ENCODE assay signal across 15 mouse cellular contexts in the genomic region with DNA sequence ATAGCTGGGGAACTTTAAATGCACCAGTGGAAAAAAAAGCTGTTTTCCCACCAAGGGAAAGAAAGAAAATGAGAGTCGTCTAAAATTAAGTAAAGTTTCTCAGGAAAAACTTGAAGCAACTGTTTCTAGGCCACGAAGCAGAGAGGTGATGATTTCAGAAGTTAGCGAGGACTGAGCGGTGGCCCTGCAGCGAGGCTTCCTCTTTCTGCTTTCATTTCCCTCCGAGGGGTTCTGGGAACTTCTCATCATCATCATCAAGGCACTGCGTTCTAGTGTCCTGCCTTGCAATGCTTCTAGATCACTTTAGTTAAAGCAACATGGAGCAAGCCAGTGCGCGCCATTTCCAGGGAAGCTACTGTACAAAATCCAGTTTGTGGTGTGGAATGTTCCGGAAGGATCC. TPM values are rescaled to one million over a fixed set of nuclear protein-coding genes. Genes with fewer than 3 reads are reported as not detected.
DNase-seq lines count a peak whose midpoint lies in the region; ATAC-seq and TF ChIP-seq lines count a peak whose summit lies in the region.
"Had no signal": no experiment of that assay in that cellular context is flagged by ENCODE, and none has a peak within 500 bp of the region (broad histone marks: within the 10 kb centered on the region; RNA-seq: fewer than 3 reads in every experiment).

No protein-coding gene starts in this region.

- peak; percentile 59; the same call in 1 of the 2 replicates for TF ChIP-seq POLR2A in CH12.LX (IDR thresholded peaks at IDR 0.05; ENCODE audit: low read depth, low read length)

- H3K4me2 ChIP-seq in CH12.LX (ENCODE audit: insufficient read depth, low read depth, poor library complexity, severe bottlenecking): peak overlapping the region; percentile 88
- no peak overlapping the region for H3K4me2 ChIP-seq in hindbrain, embryonic 16.5 days (ENCODE audit: low read length)
- H3K4me2 ChIP-seq: limb, embryonic 12.5 days had no signal

- H3K36me3 ChIP-seq in CH12.LX (replicated peaks in 1 of 2; ENCODE audit: control insufficient read depth in 1 of 2, insufficient read depth in 1 of 2, low read length in 1 of 2): no peaks in the 10 kb centered on the region
- no peaks in the 10 kb centered on the region for H3K36me3 ChIP-seq in hindbrain, embryonic 16.5 days (ENCODE audit: control insufficient read depth, insufficient read depth, low read length)
- H3K36me3 ChIP-seq: limb, embryonic 12.5 days had no signal

- no peaks in the 10 kb centered on the region for H3K9me3 ChIP-seq in CH12.LX (replicated peaks; ENCODE audit: low read length)
- no peaks in the 10 kb centered on the region for H3K9me3 ChIP-seq in hindbrain, embryonic 16.5 days (ENCODE audit: control insufficient read depth, low read length)
- H3K9me3 ChIP-seq: limb, embryonic 12.5 days had no signal

- no peaks in the 10 kb centered on the region for H3K79me2 ChIP-seq in CH12.LX (replicated peaks; ENCODE audit: control insufficient read depth, extremely low read depth, insufficient read depth, poor library complexity, severe bottlenecking)

- peak; percentile 20 for DNase-seq in kidney, adult 9 months
- DNase-seq in kidney, postnatal 14 days: no peak
- peak; percentile 75 for DNase-seq in CH12.LX (ENCODE audit: extremely low read depth)
- no peak for DNase-seq in testis, postnatal 14 days (ENCODE audit: low spot score)
- DNase-seq in left cerebral cortex, adult 8-10 months (ENCODE audit: low spot score in 2 of 2): no peak
- DNase-seq: cerebellum, adult 18-20 months; kidney, postnatal 25 days; retina, postnatal 1 day had no signal

- dilution Hi-C loops in CH12.LX (cut with MboI; ENCODE audit: extremely low pct_ligation_motif_present, extremely low pct_unique_long_range_greater_than_20kb, low sequenced_read_pairs): no loop called here

- TF ChIP-seq RAD21 in CH12.LX (IDR thresholded peaks at IDR 0.05; ENCODE audit: low read depth, low read length): no peak

- in situ Hi-C loops in CH12.LX (cut with MboI; ENCODE audit: low pct_ligation_motif_present, low pct_unique_long_range_greater_than_20kb, low sequenced_read_pairs): loop anchor here (5.0 to 25.0 kb wide), 2 partner anchors 51 to 241 kb away; partner anchors contain the start of gene Tars2

- no peak overlapping the region for H3K4me3 ChIP-seq in CH12.LX (replicated peaks in 1 of 3; ENCODE audit: low read depth in 2 of 3, low read length in 2 of 3, poor library complexity in 1 of 3)
- H3K4me3 ChIP-seq in hindbrain, embryonic 16.5 days (ENCODE audit: low read length): no peak overlapping the region
- H3K4me3 ChIP-seq: limb, embryonic 12.5 days had no signal

- 94% methylated on average over 10 of the region's 10 CpGs for WGBS in hindbrain, embryonic 16.5 days

- H3K27me3 ChIP-seq in CH12.LX (replicated peaks): no peaks in the 10 kb centered on the region
- no peaks in the 10 kb centered on the region for H3K27me3 ChIP-seq in hindbrain, embryonic 16.5 days (replicated peaks; ENCODE audit: control insufficient read depth, insufficient read depth, low read length)
- H3K27me3 ChIP-seq: limb, embryonic 12.5 days had no signal

- ATAC-seq in granulocyte monocyte progenitor cell, adult 5-6 weeks (replicated peaks; ENCODE audit: poor library complexity, severe bottlenecking): peak; percentile 51
- peak; percentile 72 for ATAC-seq in megakaryocyte, adult 5-6 weeks (ENCODE audit: poor library complexity, severe bottlenecking)
- no peak for ATAC-seq in hindbrain, embryonic 16.5 days

- peak overlapping the region; percentile 53 for H3K9ac ChIP-seq in CH12.LX (ENCODE audit: insufficient read depth, low read depth)
- no peak overlapping the region for H3K9ac ChIP-seq in hindbrain, embryonic 16.5 days (ENCODE audit: low read depth, low read length)
- H3K9ac ChIP-seq: limb, embryonic 12.5 days had no signal

- peaks cover 29 to 57% of the 10 kb centered on the region in 2 experiments for H3K4me1 ChIP-seq in CH12.LX (ENCODE audit: control insufficient read depth in 1 of 2, insufficient read depth in 2 of 2)
- no peaks in the 10 kb centered on the region for H3K4me1 ChIP-seq in hindbrain, embryonic 16.5 days (ENCODE audit: control insufficient read depth, insufficient read depth, low read depth, low read length)

- peak; percentile 78 for TF ChIP-seq EP300 in CH12.LX (IDR thresholded peaks at IDR 0.05; ENCODE audit: low read length)

- H3K27ac ChIP-seq in CH12.LX (ENCODE audit: insufficient read depth, low read depth): peak overlapping the region; percentile 16; the same call in 1 of the 2 replicates
- H3K27ac ChIP-seq in hindbrain, embryonic 16.5 days (ENCODE audit: low read depth, low read length): no peak overlapping the region
- H3K27ac ChIP-seq: limb, embryonic 12.5 days had no signal

- TF ChIP-seq CTCF in CH12.LX (conservative IDR thresholded peaks at IDR 0.05 in 1 of 2, IDR thresholded peaks at IDR 0.05 in 1 of 2; ENCODE audit: low read depth in 2 of 2, low read length in 2 of 2): no peak

TF ChIP-seq in CH12.LX, 34 proteins besides CTCF, POLR2A, EP300 and RAD21 (continues in another document):
- TF ChIP-seq NRF1 (IDR thresholded peaks at IDR 0.05; ENCODE audit: low read depth, low read length) (no peak), ETS1 (conservative IDR thresholded peaks at IDR 0.05; ENCODE audit: low read depth, low read length) (no peak), MXI1 (IDR thresholded peaks at IDR 0.05; ENCODE audit: low read depth, low read length) (no peak), POLR2AphosphoS2 (IDR thresholded peaks at IDR 0.05; ENCODE audit: low read depth, low read length) (no peak), E2F4 (IDR thresholded peaks at IDR 0.05; ENCODE audit: insufficient replicate concordance, low read depth, low read length) (no peak), GABPA (IDR thresholded peaks at IDR 0.05; ENCODE audit: insufficient replicate concordance, low read depth, low read length) (no peak), PAX5 (IDR thresholded peaks at IDR 0.05; ENCODE audit: low read length) (no peak), MAZ (IDR thresholded peaks at IDR 0.05; ENCODE audit: low read depth, low read length) (no peak), BHLHE40 (IDR thresholded peaks at IDR 0.05; ENCODE audit: low read depth, low read length) (no peak), MAX (IDR thresholded peaks at IDR 0.05; ENCODE audit: low read length) (0 out of 2 replicates have a peak, but pooled peaks have one; percentile 37), MAFK (IDR thresholded peaks at IDR 0.05; ENCODE audit: insufficient replicate concordance, low read length) (no peak), ELF1 (IDR thresholded peaks at IDR 0.05; ENCODE audit: low read depth, low read length) (no peak), SIN3A (IDR thresholded peaks at IDR 0.05; ENCODE audit: low read length) (no peak), SMC3 (IDR thresholded peaks at IDR 0.05; ENCODE audit: low read depth, low read length) (no peak), JUND (conservative IDR thresholded peaks at IDR 0.05; ENCODE audit: low read depth, low read length) (0 out of 2 replicates have a peak, but pooled peaks have one; percentile 9), MYC (IDR thresholded peaks at IDR 0.05; ENCODE audit: low read depth, low read length) (no peak; the same call in 1 of the 2 replicates), USF1 (IDR thresholded peaks at IDR 0.05; ENCODE audit: low read depth, low read length) (no peak), CHD2 (IDR thresholded peaks at IDR 0.05; ENCODE audit: low read length) (no peak), KAT2A (IDR thresholded peaks at IDR 0.05; ENCODE audit: insufficient replicate concordance, low read length) (no peak), TBP (conservative IDR thresholded peaks at IDR 0.05; ENCODE audit: low read depth, low read length) (peak; percentile 72; the same call in 1 of the 2 replicates), TCF12 (IDR thresholded peaks at IDR 0.05; ENCODE audit: low read depth, low read length) (no peak), NELFE (IDR thresholded peaks at IDR 0.05; ENCODE audit: low read depth, low read length) (no peak), ZNF384 (IDR thresholded peaks at IDR 0.05; ENCODE audit: low read depth, low read length) (no peak), IRF4 (IDR thresholded peaks at IDR 0.05; ENCODE audit: low read depth, low read length) (peak; percentile 89)

RNA-seq across cellular contexts. Expression of gene Ctss, which starts 5.4 kb away (rescaled TPM):
- total RNA-seq in CH12.LX (2012; rRNA removed) (178 and 202 TPM in 2 replicates), CH12.LX (2014; rRNA removed) (282 and 300 TPM in 2 replicates)
- 238 and 271 TPM in 2 replicates for polyA plus RNA-seq in CH12.LX (2012; ENCODE audit: insufficient read length, low read depth)
- 26.1 and 42.2 TPM in 2 replicates for total RNA-seq in granulocyte monocyte progenitor cell, adult 5-6 weeks (2014; fragmentation: Nextera tagmentation)
- 74.5 and 94.5 TPM in 2 replicates for total RNA-seq in granulocyte monocyte progenitor cell, adult 5-6 weeks (2017)
- 1,196 and 1,415 TPM in 2 replicates for total RNA-seq in megakaryocyte, adult 5-6 weeks (2015)
- 1,721 and 1,924 TPM in 2 replicates for total RNA-seq in megakaryocyte, adult 5-6 weeks (2017)
- polyA plus RNA-seq in hindbrain, embryonic 16.5 days (2015; fragmentation: Nextera tagmentation; extraction: Ambion mirVana): 11.6 and 16.3 TPM in 2 replicates
- 100 to 1,000 TPM in 2 of 4 experiments, 10 to 100 TPM in 2; 59.3 to 341 (median 163) TPM for total RNA-seq in left cerebral cortex, adult 8-10 months (2022)

RNA-seq across cellular contexts. Expression of gene Ctsk, which starts 22.1 kb away (rescaled TPM):
- total RNA-seq in CH12.LX (2012; rRNA removed) (0.13 TPM in 1 of 2 replicates, not detected in the other), CH12.LX (2014; rRNA removed) (not detected in 2 replicates)
- polyA plus RNA-seq in CH12.LX (2012; ENCODE audit: insufficient read length, low read depth): 0.20 TPM in 1 of 2 replicates, not detected in the other
- not detected in 2 replicates for total RNA-seq in granulocyte monocyte progenitor cell, adult 5-6 weeks (2014; fragmentation: Nextera tagmentation)
- not detected in 2 replicates for total RNA-seq in granulocyte monocyte progenitor cell, adult 5-6 weeks (2017)
- 0.11 TPM in 1 of 2 replicates, not detected in the other for total RNA-seq in megakaryocyte, adult 5-6 weeks (2015)
- total RNA-seq in megakaryocyte, adult 5-6 weeks (2017): 0.33 and 0.62 TPM in 2 replicates
- 8.4 and 10.0 TPM in 2 replicates for polyA plus RNA-seq in hindbrain, embryonic 16.5 days (2015; fragmentation: Nextera tagmentation; extraction: Ambion mirVana)
- 1 to 10 TPM; 4.4 to 5.2 (median 5.0) TPM for total RNA-seq in left cerebral cortex, adult 8-10 months (2022)
- total RNA-seq: hematopoietic stem cell, adult 5-6 weeks had no signal

RNA-seq across cellular contexts. Expression of gene Hormad1, which starts 38.3 kb away (rescaled TPM):
- total RNA-seq in CH12.LX (2012; rRNA removed): not detected in 2 replicates
- total RNA-seq in CH12.LX (2014; rRNA removed): not detected in 2 replicates
- polyA plus RNA-seq in CH12.LX (2012; ENCODE audit: insufficient read length, low read depth): not detected in 2 replicates
- total RNA-seq in granulocyte monocyte progenitor cell, adult 5-6 weeks (2014; fragmentation: Nextera tagmentation): not detected in 2 replicates
- not detected in 2 replicates for total RNA-seq in granulocyte monocyte progenitor cell, adult 5-6 weeks (2017)
- not detected in 2 replicates for total RNA-seq in megakaryocyte, adult 5-6 weeks (2015)
- 0.48 TPM in 1 of 2 replicates, not detected in the other for total RNA-seq in megakaryocyte, adult 5-6 weeks (2017)
- polyA plus RNA-seq in hindbrain, embryonic 16.5 days (2015; fragmentation: Nextera tagmentation; extraction: Ambion mirVana): not detected in 2 replicates
- total RNA-seq in left cerebral cortex, adult 8-10 months (2022): not detected
- total RNA-seq: hematopoietic stem cell, adult 5-6 weeks had no signal
- polyA plus RNA-seq: embryonic facial prominence, embryonic 14.5 days; frontal cortex, adult 2 months; limb, embryonic 12.5 days had no signal

Comparison
In these comparisons a context has a peak if more than half of its experiments do, and no peak if none do; other contexts are left out.
1. DNase-seq: peak in kidney, adult 9 months (single experiment) and CH12.LX (single experiment); none in kidney, postnatal 14 days (single experiment), testis, postnatal 14 days (single experiment) and left cerebral cortex, adult 8-10 months (0 of 2).